Mouse (Mus musculus) testis, postnatal 14 days (tissue): ENCODE measurements around the gene Slc39a13.
"Not testable (repeated sequence)": the region's sequence is repeated elsewhere in the genome, so short reads cannot be mapped to it uniquely, and the experiment has no call there.

ENCODE experiments used
- DNase-seq: peaks from one replicate; pipeline ENCODE4 v3.0.0; 2021; ENCODE audit warnings: low spot score

Gene Slc39a13

GRCm38 (mm10) chr2:91025081-91025516 is 45.1 kb downstream of the Slc39a13 start:
- DNase-seq = no peak

GRCm38 (mm10) chr2:91023956-91024355 is 46.3 kb downstream of the Slc39a13 start:
- no peak for DNase-seq

DNA sequence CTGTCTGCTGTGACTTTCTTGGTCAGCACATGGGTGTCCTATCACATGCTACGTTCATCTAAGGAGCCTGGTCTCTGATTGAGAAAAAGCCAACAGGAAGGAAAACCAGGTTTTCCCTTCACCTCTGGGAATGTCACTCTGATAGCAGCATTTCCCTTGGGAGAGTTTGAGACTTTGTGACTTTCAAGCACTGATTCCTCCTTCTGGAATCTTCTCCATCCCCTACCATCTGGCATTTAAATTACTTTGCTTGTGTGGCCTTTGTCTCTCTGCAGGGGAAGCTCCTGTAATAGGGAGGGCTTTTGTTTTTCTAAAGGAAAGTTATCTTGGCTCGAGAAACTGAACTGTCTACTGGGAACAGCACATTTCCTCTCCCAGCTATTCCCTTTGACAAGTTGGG is 47.1 kb downstream of the Slc39a13 start:
- DNase-seq = no peak

GRCm38 (mm10) chr2:91022266-91022665 is 48.0 kb downstream of the Slc39a13 start:
- DNase-seq = not testable (repeated sequence)

GRCm38 (mm10) chr2:91019911-91020310 is 50.3 kb downstream of the Slc39a13 start:
- DNase-seq = no peak

DNA sequence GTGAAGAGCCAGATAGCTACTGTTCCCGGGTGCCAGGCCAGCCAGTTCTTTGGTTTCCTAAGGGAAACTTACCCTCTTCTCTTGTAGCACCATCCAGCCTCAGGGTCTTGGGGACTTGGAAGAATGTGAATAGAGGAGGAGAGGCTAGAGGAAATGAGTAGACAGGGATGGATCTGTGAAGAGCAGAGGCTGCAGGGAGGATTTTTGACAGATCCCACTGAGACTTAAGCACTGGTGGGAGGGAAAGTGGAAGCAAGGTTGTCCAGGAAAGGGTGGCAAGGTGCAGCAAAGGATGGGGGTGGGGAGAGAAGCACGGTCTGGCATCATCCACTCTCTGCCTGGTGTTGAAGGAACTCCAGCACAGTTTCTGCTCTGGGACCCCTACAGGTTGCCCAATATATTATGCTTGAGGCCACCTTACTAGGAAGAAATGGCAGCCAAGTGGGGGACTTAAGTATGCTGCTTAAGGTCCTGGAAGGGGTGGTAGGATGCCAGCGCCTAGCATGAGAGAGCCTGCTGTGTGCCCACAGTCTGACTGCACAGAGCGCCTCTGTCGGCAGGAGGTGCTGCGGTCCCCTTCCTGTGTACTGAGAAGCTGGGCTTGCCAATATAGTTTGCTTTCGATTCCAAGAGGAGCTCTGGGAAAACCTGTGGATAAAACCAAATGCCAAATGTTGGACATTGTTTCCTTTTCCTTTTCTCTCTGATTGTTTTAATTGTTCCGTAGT is 52.0 kb downstream of the Slc39a13 start:
- DNase-seq = peak; percentile 33

DNA sequence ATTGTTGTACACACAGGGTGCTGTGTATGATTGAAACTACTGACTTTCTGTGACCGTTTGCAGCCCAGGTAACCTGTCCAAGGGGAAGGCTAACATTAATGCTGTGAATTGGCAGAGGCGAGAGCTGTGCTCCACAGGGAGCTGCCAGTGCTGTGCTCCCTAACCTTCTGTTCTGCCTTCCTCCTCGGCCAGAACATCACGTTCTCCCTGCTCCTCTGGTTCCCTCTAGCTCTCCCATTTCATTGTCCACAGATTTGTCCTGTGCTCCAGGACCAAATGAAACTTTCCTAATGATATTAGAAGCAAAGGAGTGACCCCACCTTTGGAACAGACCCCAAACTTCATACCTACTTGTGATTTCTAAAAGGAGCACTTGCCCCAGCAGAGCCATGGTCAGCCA is 54.8 kb downstream of the Slc39a13 start:
- DNase-seq = peak; percentile 48

- DNase-seq = no peak
These were observed 56.3 kb downstream of the Slc39a13 start for GRCm38 (mm10) chr2:91013881-91014280.
